Mouse (Mus musculus): Measurements from ENCODE around the gene Gm27027.

Gene Gm27027

GRCm38 (mm10) chr2:93927701-93928437 is 68.3 kb downstream of the Gm27027 start:
- DNase-seq (ENCODE audit: low spot score): no peak

- no peak for DNase-seq (ENCODE audit: low spot score)
These were observed 70.0 kb downstream of the Gm27027 start for GRCm38 (mm10) chr2:93926141-93926540.

GRCm38 (mm10) chr2:93919093-93919492 is 77.1 kb downstream of the Gm27027 start:
- DNase-seq (ENCODE audit: low spot score): no peak

- DNase-seq (ENCODE audit: low spot score): no peak
These were observed 82.6 kb downstream of the Gm27027 start for GRCm38 (mm10) chr2:93913552-93913951.

- DNase-seq (ENCODE audit: low spot score): no peak
These were observed 84.2 kb downstream of the Gm27027 start for GRCm38 (mm10) chr2:93911942-93912341.

GRCm38 (mm10) chr2:93909716-93910115 is 86.4 kb downstream of the Gm27027 start:
- no peak for DNase-seq (ENCODE audit: low spot score)

- DNase-seq (ENCODE audit: low spot score): no peak
These were observed 88.4 kb downstream of the Gm27027 start for GRCm38 (mm10) chr2:93907519-93908294.
